Mouse (Mus musculus): ENCODE results near the gene Ccdc184. TPM values are rescaled to one million over a fixed set of nuclear protein-coding genes. Genes with fewer than 3 reads are reported as not detected.

The Ccdc184 gene
- polyA plus RNA-seq, 1 experiment from 2014 or later, result 12.7 TPM

- no peak within 1 kb of the TSS for H3K9ac ChIP-seq (ENCODE audit: low read length)
- H3K27me3 ChIP-seq (ENCODE audit: control insufficient read depth, insufficient read depth, low read length), result peaks cover 24% of the 10 kb centered on the region
- ATAC-seq (ENCODE audit: low FRiP score) (no peak), DNase-seq (ENCODE audit: low spot score, missing footprints) (peak; percentile 37)
- WGBS, result 90% methylated on average over 5 of the region's 5 CpGs
- no peak within 1 kb of the TSS; the same call in 1 of the 2 replicates for H3K4me2 ChIP-seq
- no peak within 1 kb of the TSS for H3K4me3 ChIP-seq (ENCODE audit: low read depth, low read length)
- H3K27ac ChIP-seq (ENCODE audit: low read depth, low read length), result no peak within 1 kb of the TSS
- H3K36me3 ChIP-seq (ENCODE audit: control insufficient read depth, insufficient read depth, low read length), result no peaks in the 10 kb centered on the region
- H3K4me1 ChIP-seq (ENCODE audit: control insufficient read depth, insufficient read depth, low read length), result peaks cover 5% of the 10 kb centered on the region
- H3K9me3 ChIP-seq (ENCODE audit: control insufficient read depth, low read length), result no peaks in the 10 kb centered on the region
Measured at GRCm38 (mm10) chr15:98165525-98165924, 1.4 kb upstream of the Ccdc184 start, which contains the start of gene Asb8. Gene Asb8 (minus strand): TSS chr15:98165625.

- Histone ChIP-seq H3K4me2 (peak overlapping the region; percentile 63), H3K9me3 (ENCODE audit: control insufficient read depth, low read length) (no peaks in the 10 kb centered on the region), H3K9ac (ENCODE audit: low read length) (peak overlapping the region; percentile 58), H3K27me3 (ENCODE audit: control insufficient read depth, insufficient read depth, low read length) (peaks cover 29% of the 10 kb centered on the region), H3K4me3 (ENCODE audit: low read depth, low read length) (peak overlapping the region; percentile 45), H3K4me1 (ENCODE audit: control insufficient read depth, insufficient read depth, low read length) (peaks cover 5% of the 10 kb centered on the region), H3K36me3 (ENCODE audit: control insufficient read depth, insufficient read depth, low read length) (no peaks in the 10 kb centered on the region), H3K27ac (ENCODE audit: low read depth, low read length) (peak overlapping the region; percentile 85)
- ATAC-seq (ENCODE audit: low FRiP score) (peak; percentile 92), DNase-seq (ENCODE audit: low spot score, missing footprints) (peak; percentile 98)
- under 1% methylated on average over 69 of the region's 69 CpGs for WGBS
Measured at GRCm38 (mm10) chr15:98167645-98168621, 975 bp downstream of the Ccdc184 start.

- peaks cover 5% of the 10 kb centered on the region for H3K4me1 ChIP-seq (ENCODE audit: control insufficient read depth, insufficient read depth, low read length)
- no peak overlapping the region for H3K27ac ChIP-seq (ENCODE audit: low read depth, low read length)
- peaks cover 29% of the 10 kb centered on the region for H3K27me3 ChIP-seq (ENCODE audit: control insufficient read depth, insufficient read depth, low read length)
- H3K9me3 ChIP-seq (ENCODE audit: control insufficient read depth, low read length), result no peaks in the 10 kb centered on the region
- WGBS, result 2% methylated on average over 19 of the region's 19 CpGs
- no peak for ATAC-seq (ENCODE audit: low FRiP score)
- H3K36me3 ChIP-seq (ENCODE audit: control insufficient read depth, insufficient read depth, low read length), result no peaks in the 10 kb centered on the region
- DNase-seq (ENCODE audit: low spot score, missing footprints), result peak; percentile 91
- H3K9ac ChIP-seq (ENCODE audit: low read length), result peak overlapping the region; percentile 2; the same call in 1 of the 2 replicates
- peak overlapping the region; percentile 63 for H3K4me2 ChIP-seq
- peak overlapping the region; percentile 45 for H3K4me3 ChIP-seq (ENCODE audit: low read depth, low read length)
Measured at GRCm38 (mm10) chr15:98168622-98169004, 1.7 kb downstream of the Ccdc184 start.

- Histone ChIP-seq H3K9ac (ENCODE audit: low read length) (no peak overlapping the region), H3K4me1 (ENCODE audit: control insufficient read depth, insufficient read depth, low read length) (peaks cover 5% of the 10 kb centered on the region), H3K36me3 (ENCODE audit: control insufficient read depth, insufficient read depth, low read length) (no peaks in the 10 kb centered on the region), H3K4me3 (ENCODE audit: low read depth, low read length) (no peak overlapping the region), H3K27me3 (ENCODE audit: control insufficient read depth, insufficient read depth, low read length) (peaks cover 29% of the 10 kb centered on the region), H3K27ac (ENCODE audit: low read depth, low read length) (no peak overlapping the region), H3K9me3 (ENCODE audit: control insufficient read depth, low read length) (no peaks in the 10 kb centered on the region), H3K4me2 (peak overlapping the region; percentile 19; the same call in 1 of the 2 replicates)
- WGBS, result 49% methylated on average over 7 of the region's 7 CpGs
- ATAC-seq (ENCODE audit: low FRiP score), result no peak
- no peak for DNase-seq (ENCODE audit: low spot score, missing footprints)
Measured at GRCm38 (mm10) chr15:98170365-98170764, 3.4 kb downstream of the Ccdc184 start.

- no peak overlapping the region for H3K9ac ChIP-seq (ENCODE audit: low read length)
- H3K27me3 ChIP-seq (ENCODE audit: control insufficient read depth, insufficient read depth, low read length), result peaks cover 29% of the 10 kb centered on the region
- H3K4me2 ChIP-seq, result no peak overlapping the region
- DNase-seq (ENCODE audit: low spot score, missing footprints) (no peak), ATAC-seq (ENCODE audit: low FRiP score) (no peak)
- H3K4me1 ChIP-seq (ENCODE audit: control insufficient read depth, insufficient read depth, low read length), result peaks cover 5% of the 10 kb centered on the region
- no peak overlapping the region for H3K4me3 ChIP-seq (ENCODE audit: low read depth, low read length)
- H3K9me3 ChIP-seq (ENCODE audit: control insufficient read depth, low read length), result no peaks in the 10 kb centered on the region
- 76% methylated on average over 9 of the region's 9 CpGs for WGBS
- no peak overlapping the region for H3K27ac ChIP-seq (ENCODE audit: low read depth, low read length)
- no peaks in the 10 kb centered on the region for H3K36me3 ChIP-seq (ENCODE audit: control insufficient read depth, insufficient read depth, low read length)
Measured at GRCm38 (mm10) chr15:98170917-98171316, 4.0 kb downstream of the Ccdc184 start.

- no peak for ATAC-seq (ENCODE audit: low FRiP score)
- no peak overlapping the region for H3K9ac ChIP-seq (ENCODE audit: low read length)
Measured at GRCm38 (mm10) chr15:98172113-98172512, 5.2 kb downstream of the Ccdc184 start.

GRCm38 (mm10) chr15:98173821-98174220 is 6.9 kb downstream of the Ccdc184 start:
- WGBS, result 44% methylated on average over 8 of the region's 8 CpGs
- H3K4me2 ChIP-seq, result no peak overlapping the region
- no peaks in the 10 kb centered on the region for H3K36me3 ChIP-seq (ENCODE audit: control insufficient read depth, insufficient read depth, low read length)
- no peak overlapping the region for H3K27ac ChIP-seq (ENCODE audit: low read depth, low read length)
- no peak overlapping the region for H3K9ac ChIP-seq (ENCODE audit: low read length)
- no peak for ATAC-seq (ENCODE audit: low FRiP score)
- no peaks in the 10 kb centered on the region for H3K9me3 ChIP-seq (ENCODE audit: control insufficient read depth, low read length)
- H3K27me3 ChIP-seq (ENCODE audit: control insufficient read depth, insufficient read depth, low read length), result peaks cover 18% of the 10 kb centered on the region; the same call in 1 of the 2 replicates
- no peaks in the 10 kb centered on the region for H3K4me1 ChIP-seq (ENCODE audit: control insufficient read depth, insufficient read depth, low read length)
- DNase-seq (ENCODE audit: low spot score, missing footprints), result peak; percentile 95
- no peak overlapping the region for H3K4me3 ChIP-seq (ENCODE audit: low read depth, low read length)

More at GRCm38 (mm10) chr15:98172113-98172512, 5.2 kb downstream of the Ccdc184 start:
- Histone ChIP-seq H3K36me3 (ENCODE audit: control insufficient read depth, insufficient read depth, low read length) (no peaks in the 10 kb centered on the region), H3K27ac (ENCODE audit: low read depth, low read length) (no peak overlapping the region), H3K27me3 (ENCODE audit: control insufficient read depth, insufficient read depth, low read length) (peaks cover 29% of the 10 kb centered on the region), H3K9me3 (ENCODE audit: control insufficient read depth, low read length) (no peaks in the 10 kb centered on the region), H3K4me3 (ENCODE audit: low read depth, low read length) (no peak overlapping the region), H3K4me1 (ENCODE audit: control insufficient read depth, insufficient read depth, low read length) (no peaks in the 10 kb centered on the region), H3K4me2 (no peak overlapping the region)
- WGBS, result 69% methylated on average over 5 of the region's 5 CpGs
- DNase-seq (ENCODE audit: low spot score, missing footprints), result no peak

- H3K27me3 ChIP-seq (ENCODE audit: control insufficient read depth, insufficient read depth, low read length), result no peaks in the 10 kb centered on the region; the same call in 1 of the 2 replicates
- no peak overlapping the region for H3K4me3 ChIP-seq (ENCODE audit: low read depth, low read length)
- no peak overlapping the region for H3K4me2 ChIP-seq
- H3K36me3 ChIP-seq (ENCODE audit: control insufficient read depth, insufficient read depth, low read length), result no peaks in the 10 kb centered on the region
- no peaks in the 10 kb centered on the region for H3K9me3 ChIP-seq (ENCODE audit: control insufficient read depth, low read length)
- 78% methylated on average over 3 of the region's 3 CpGs for WGBS
- no peaks in the 10 kb centered on the region for H3K4me1 ChIP-seq (ENCODE audit: control insufficient read depth, insufficient read depth, low read length)
- no peak for DNase-seq (ENCODE audit: low spot score, missing footprints)
- ATAC-seq (ENCODE audit: low FRiP score), result no peak
- H3K9ac ChIP-seq (ENCODE audit: low read length), result no peak overlapping the region
- no peak overlapping the region for H3K27ac ChIP-seq (ENCODE audit: low read depth, low read length)
Measured at GRCm38 (mm10) chr15:98177320-98177719, 10.4 kb downstream of the Ccdc184 start.

GRCm38 (mm10) chr15:98180567-98181131 is 13.7 kb downstream of the Ccdc184 start:
- DNase-seq (ENCODE audit: low spot score, missing footprints) (peak; percentile 92), ATAC-seq (ENCODE audit: low FRiP score) (no peak)
- H3K27me3 ChIP-seq (ENCODE audit: control insufficient read depth, insufficient read depth, low read length), result no peaks in the 10 kb centered on the region
- no peaks in the 10 kb centered on the region for H3K9me3 ChIP-seq (ENCODE audit: control insufficient read depth, low read length)
- H3K36me3 ChIP-seq (ENCODE audit: control insufficient read depth, insufficient read depth, low read length), result no peaks in the 10 kb centered on the region
- 4% methylated on average over 26 of the region's 26 CpGs for WGBS
- no peaks in the 10 kb centered on the region for H3K4me1 ChIP-seq (ENCODE audit: control insufficient read depth, insufficient read depth, low read length)
- peak overlapping the region; percentile 44 for H3K4me3 ChIP-seq (ENCODE audit: low read depth, low read length)
- peak overlapping the region; percentile 59 for H3K9ac ChIP-seq (ENCODE audit: low read length)
- peak overlapping the region; percentile 65 for H3K4me2 ChIP-seq
- no peak overlapping the region for H3K27ac ChIP-seq (ENCODE audit: low read depth, low read length)
